In the genomic region with DNA sequence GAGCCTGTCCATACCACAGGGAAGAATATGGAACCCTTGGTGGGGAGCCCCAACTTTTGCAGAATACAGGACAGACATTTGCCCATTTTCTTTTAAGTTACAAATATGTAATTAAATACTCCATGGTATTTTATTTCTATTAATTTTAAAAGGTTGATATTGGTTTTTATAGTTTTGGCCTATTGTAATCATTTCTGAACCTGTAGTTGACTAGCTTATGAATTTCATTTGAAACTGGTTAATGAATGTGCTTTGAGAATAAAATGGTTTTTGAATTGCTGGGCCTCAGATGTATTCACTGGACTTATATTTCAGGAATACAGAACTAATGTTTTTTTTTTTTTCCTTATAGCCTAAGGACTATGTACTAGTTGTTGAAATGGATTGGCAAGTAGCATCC, we compare ENCODE assay signal across 27 mouse cellular contexts. TPM values are rescaled to one million over a fixed set of nuclear protein-coding genes. Genes with fewer than 3 reads are reported as not detected.
"Had no signal": no experiment of that assay in that cellular context is flagged by ENCODE, and none has a peak within 500 bp of the region (broad histone marks: within the 10 kb centered on the region; RNA-seq: fewer than 3 reads in every experiment).

A gene (plus strand): TSS at position 301 of the 400 bp plus-strand sequence.

- H3K4me3 ChIP-seq: embryonic facial prominence, embryonic 10.5 days; embryonic facial prominence, embryonic 12.5 days; embryonic facial prominence, embryonic 13.5 days; embryonic facial prominence, embryonic 15.5 days; erythroblast, embryonic 14.5 days; forebrain, embryonic 10.5 days; forebrain, embryonic 12.5 days; forebrain, embryonic 13.5 days; forebrain, embryonic 15.5 days; gastrocnemius, adult 2 months; heart, adult 2 months had no signal

- H3K9ac ChIP-seq: embryonic facial prominence, embryonic 12.5 days; embryonic facial prominence, embryonic 13.5 days; embryonic facial prominence, embryonic 15.5 days; forebrain, embryonic 12.5 days; forebrain, embryonic 13.5 days; forebrain, embryonic 15.5 days; forebrain, postnatal 0 days had no signal

- H3K4me1 ChIP-seq: embryonic facial prominence, embryonic 10.5 days; embryonic facial prominence, embryonic 12.5 days; embryonic facial prominence, embryonic 13.5 days; embryonic facial prominence, embryonic 15.5 days; forebrain, embryonic 10.5 days; forebrain, embryonic 12.5 days; forebrain, embryonic 13.5 days; forebrain, embryonic 15.5 days had no signal

- H3K27me3 ChIP-seq: embryonic facial prominence, embryonic 12.5 days; embryonic facial prominence, embryonic 13.5 days; embryonic facial prominence, embryonic 15.5 days; forebrain, embryonic 12.5 days; forebrain, embryonic 13.5 days; forebrain, embryonic 15.5 days had no signal

- H3K27ac ChIP-seq: embryonic facial prominence, embryonic 10.5 days; embryonic facial prominence, embryonic 12.5 days; embryonic facial prominence, embryonic 13.5 days; embryonic facial prominence, embryonic 15.5 days; forebrain, embryonic 10.5 days; forebrain, embryonic 12.5 days; forebrain, embryonic 13.5 days; forebrain, embryonic 15.5 days; gastrocnemius, adult 2 months; heart, adult 2 months had no signal

- H3K9me3 ChIP-seq: embryonic facial prominence, embryonic 10.5 days; embryonic facial prominence, embryonic 12.5 days; embryonic facial prominence, embryonic 13.5 days; embryonic facial prominence, embryonic 15.5 days; forebrain, embryonic 10.5 days; forebrain, embryonic 12.5 days; forebrain, embryonic 13.5 days; forebrain, embryonic 15.5 days had no signal

- DNase-seq: cerebellum, adult 9-10 months; cerebellum, adult 9-11 months; cerebellum, postnatal 10 days; cerebellum, postnatal 14 days; cerebellum, postnatal 25 days; cerebellum, postnatal 36 days; embryo, embryonic 11 days; forebrain, postnatal 0 days; gastrocnemius, adult 2 months; gastrocnemius, postnatal 10 days; gastrocnemius, postnatal 14 days; gastrocnemius, postnatal 25 days; gastrocnemius, postnatal 36 days; heart, adult 18-20 months; heart, adult 2 months had no signal

RNA-seq across cellular contexts. Expression of the gene that starts here (rescaled TPM):
- total RNA-seq: forebrain, postnatal 0 days; gastrocnemius, adult 18-20 months; gastrocnemius, adult 8-10 months; gastrocnemius, postnatal 14 days; gastrocnemius, postnatal 25 days; heart, adult 2 months had no signal
- polyA plus RNA-seq: embryonic facial prominence, embryonic 10.5 days; erythroblast, embryonic 14.5 days; forebrain, embryonic 10.5 days; forebrain, embryonic 14.5 days; heart, adult 2 months had no signal
